ENCODE assay signal across 8 mouse cellular contexts in the genomic region with DNA sequence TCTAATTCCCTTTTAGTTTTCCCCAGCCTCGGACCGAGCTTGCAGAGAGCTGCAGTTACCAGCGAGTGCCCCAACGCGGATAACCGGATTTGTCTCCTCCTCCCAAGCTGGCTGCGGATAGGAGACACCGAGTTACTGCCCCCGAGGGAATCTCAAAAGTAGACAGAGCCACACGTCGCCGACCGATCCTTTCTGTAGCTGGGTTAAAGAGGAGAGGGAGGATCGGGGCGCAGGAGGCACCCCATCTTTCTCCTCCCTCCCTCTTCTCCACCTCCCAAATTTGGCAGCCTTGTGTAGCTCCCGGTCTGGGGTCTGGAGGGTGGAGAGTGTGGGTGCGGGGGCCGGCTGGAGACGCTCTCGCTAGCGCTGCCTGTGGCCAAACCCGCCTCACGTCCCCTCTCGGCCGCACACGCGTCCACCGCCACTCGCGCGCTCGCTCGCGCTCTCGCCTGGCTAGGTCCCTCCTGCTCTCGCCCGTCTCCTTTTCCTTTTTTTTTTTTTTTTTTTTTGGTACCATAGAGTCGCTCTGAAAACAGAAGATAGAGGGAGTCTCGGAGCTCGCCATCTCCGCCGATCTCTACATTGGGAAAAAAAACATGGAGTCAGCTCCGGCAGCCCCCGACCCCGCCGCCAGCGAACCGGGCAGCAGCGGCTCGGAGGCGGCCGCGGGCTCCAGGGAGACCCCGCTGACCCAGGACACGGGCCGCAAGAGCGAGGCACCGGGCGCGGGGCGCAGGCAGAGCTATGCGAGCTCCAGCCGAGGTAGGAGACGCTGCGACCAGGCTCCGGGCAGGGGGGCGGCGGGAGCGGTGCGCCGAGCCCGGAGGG. TPM values are rescaled to one million over a fixed set of nuclear protein-coding genes. Genes with fewer than 3 reads are reported as not detected.
DNase-seq lines count a peak whose midpoint lies in the region; ATAC-seq lines count a peak whose summit lies in the region.

A gene (plus strand): TSS at position 576 of the 828 bp plus-strand sequence.

- peak within 1 kb of the TSS; percentile 96 for H3K27ac ChIP-seq in embryonic facial prominence, embryonic 12.5 days
- H3K27ac ChIP-seq in limb, embryonic 10.5 days: peak within 1 kb of the TSS; percentile 87
- H3K27ac ChIP-seq in midbrain, embryonic 14.5 days (replicated peaks; ENCODE audit: low read depth, low read length): peak within 1 kb of the TSS; percentile 92

- no peaks in the 10 kb centered on the region for H3K27me3 ChIP-seq in embryonic facial prominence, embryonic 12.5 days
- H3K27me3 ChIP-seq in limb, embryonic 10.5 days (ENCODE audit: low read depth, poor library complexity, severe bottlenecking): peaks cover 33% of the 10 kb centered on the region
- H3K27me3 ChIP-seq in midbrain, embryonic 14.5 days (ENCODE audit: control insufficient read depth, insufficient read depth, low read length): no peaks in the 10 kb centered on the region

- no peaks in the 10 kb centered on the region for H3K36me3 ChIP-seq in embryonic facial prominence, embryonic 12.5 days
- H3K36me3 ChIP-seq in limb, embryonic 10.5 days: no peaks in the 10 kb centered on the region
- no peaks in the 10 kb centered on the region for H3K36me3 ChIP-seq in midbrain, embryonic 14.5 days (ENCODE audit: control insufficient read depth, insufficient read depth, low read length)

- peaks cover 7% of the 10 kb centered on the region; the same call in 1 of the 2 replicates for H3K4me1 ChIP-seq in embryonic facial prominence, embryonic 12.5 days
- peaks cover 37% of the 10 kb centered on the region for H3K4me1 ChIP-seq in limb, embryonic 10.5 days
- peaks cover 3% of the 10 kb centered on the region for H3K4me1 ChIP-seq in midbrain, embryonic 14.5 days (ENCODE audit: control insufficient read depth, insufficient read depth, low read length)

- H3K9me3 ChIP-seq in embryonic facial prominence, embryonic 12.5 days: no peaks in the 10 kb centered on the region
- H3K9me3 ChIP-seq in limb, embryonic 10.5 days (replicated peaks): no peaks in the 10 kb centered on the region
- no peaks in the 10 kb centered on the region for H3K9me3 ChIP-seq in midbrain, embryonic 14.5 days (ENCODE audit: control insufficient read depth, low read length)

- DNase-seq in layer of hippocampus, adult 11-12 months (ENCODE audit: low spot score): peak; percentile 50
- DNase-seq in layer of hippocampus, adult 9-10 months (ENCODE audit: low spot score): no peak
- peak; percentile 57 to 68 for DNase-seq in heart, adult 18-20 months
- peak; percentile 45 for DNase-seq in kidney, adult 11 months
- peak; percentile 80 for DNase-seq in limb, embryonic 10.5 days (ENCODE audit: low spot score)
- DNase-seq in midbrain, embryonic 14.5 days: peak; percentile 88
- peak; percentile 72 for DNase-seq in telencephalon, adult 2 months (ENCODE audit: low read depth, low spot score)

- peak within 1 kb of the TSS; percentile 98 for H3K4me2 ChIP-seq in embryonic facial prominence, embryonic 12.5 days (replicated peaks)
- H3K4me2 ChIP-seq in midbrain, embryonic 14.5 days (ENCODE audit: low read length): peak within 1 kb of the TSS; percentile 79

- under 1% methylated on average over 69 of the region's 72 CpGs for WGBS in embryonic facial prominence, embryonic 12.5 days
- WGBS in limb, embryonic 10.5 days: under 1% methylated on average over 72 of the region's 72 CpGs
- under 1% methylated on average over 72 of the region's 72 CpGs for WGBS in midbrain, embryonic 14.5 days

- H3K4me3 ChIP-seq in embryonic facial prominence, embryonic 12.5 days: peak within 1 kb of the TSS; percentile 86
- peak within 1 kb of the TSS; percentile 88 for H3K4me3 ChIP-seq in limb, embryonic 10.5 days
- H3K4me3 ChIP-seq in midbrain, embryonic 14.5 days (replicated peaks; ENCODE audit: low read depth, low read length): peak within 1 kb of the TSS; percentile 73

- peak; percentile 76 for ATAC-seq in embryonic facial prominence, embryonic 12.5 days (ENCODE audit: insufficient number of reproducible peaks, insufficient read depth, low FRiP score, low TSS enrichment)
- ATAC-seq in midbrain, embryonic 14.5 days (ENCODE audit: low FRiP score, low TSS enrichment): peak; percentile 76

- H3K9ac ChIP-seq in embryonic facial prominence, embryonic 12.5 days: peak within 1 kb of the TSS; percentile 75
- peak within 1 kb of the TSS; percentile 74 for H3K9ac ChIP-seq in midbrain, embryonic 14.5 days (replicated peaks; ENCODE audit: low read length)

RNA-seq across cellular contexts. Expression of the gene that starts here (rescaled TPM):
- polyA plus RNA-seq in embryonic facial prominence, embryonic 12.5 days (2016; fragmentation: Nextera tagmentation; extraction: Ambion mirVana): 12.4 and 12.5 TPM in 2 replicates
- 10 to 100 TPM; 24.2 to 26.3 TPM for total RNA-seq in heart, adult 18-20 months (2021)
- polyA plus RNA-seq in limb, embryonic 10.5 days (2016; fragmentation: Nextera tagmentation; extraction: Ambion mirVana): 2.3 and 3.8 TPM in 2 replicates
- 39.1 and 45.7 TPM in 2 replicates for polyA plus RNA-seq in midbrain, embryonic 14.5 days (2014; fragmentation: Nextera tagmentation; extraction: Ambion mirVana)
